Mouse (Mus musculus) MEL (cell line): ENCODE measurements at regions not wholly inside any gene's neighbourhood (a gene's known extent, or its start where the extent isn't known, plus 50 kb on each side); places are given as distances from the start of the nearest gene placed in this dataset.
"Not testable (repeated sequence)": the region's sequence is repeated elsewhere in the genome, so short reads cannot be mapped to it uniquely, and the experiment has no call there.

Source experiments
- DNase-seq: peaks from one replicate; pipeline ENCODE4 v3.0.0; 2011; ENCODE audit warnings: low read depth, low spot score
- H3K27ac ChIP-seq: 2 replicates; pipeline ENCODE4 v1.5.1; 2012; ENCODE audit warnings: low read depth, mild to moderate bottlenecking, control low read depth, low read length, moderate library complexity; ENCODE audit not compliant: control insufficient read depth
- H3K27me3 ChIP-seq, 2 experiments: fragments of 150-350 bp in 1 of 2; sonication (generic) in 1 of 2; 2 replicates each; pipeline ENCODE4 v1.6.1; 2012; ENCODE audit warnings: low read length in 2 of 2, mild to moderate bottlenecking in 2 of 2, improper control_type of control experiment in 1 of 2, moderate library complexity in 1 of 2; ENCODE audit not compliant: insufficient read depth in 2 of 2, control insufficient read depth in 1 of 2
- H3K36me3 ChIP-seq, 2 experiments: 2 replicates each; pipeline ENCODE4 v1.6.1; 2012 to 2014; ENCODE audit warnings: low read length in 2 of 2, improper control_type of control experiment in 1 of 2, inconsistent platforms in 1 of 2, mild to moderate bottlenecking in 1 of 2; ENCODE audit not compliant: insufficient read depth in 2 of 2, control insufficient read depth in 1 of 2
- H3K4me1 ChIP-seq, 2 experiments: fragments of 150-350 bp in 1 of 2; sonication (generic) in 1 of 2; 2 replicates each; pipeline ENCODE4 v1.6.1; 2012; ENCODE audit warnings: low read length in 2 of 2, improper control_type of control experiment in 1 of 2, mild to moderate bottlenecking in 1 of 2; ENCODE audit not compliant: insufficient read depth in 2 of 2, control insufficient read depth in 1 of 2
- H3K4me3 ChIP-seq, 2 experiments: fragments of 150-350 bp in 1 of 2; sonication (generic) in 1 of 2; 2 replicates each; pipeline ENCODE4 v1.5.1; 2012; ENCODE audit warnings: low read depth in 2 of 2, low read length in 2 of 2, mild to moderate bottlenecking in 2 of 2, moderate library complexity in 2 of 2, control low read depth in 1 of 2, improper control_type of control experiment in 1 of 2; ENCODE audit not compliant: control insufficient read depth in 1 of 2, insufficient read depth in 1 of 2
- H3K79me2 ChIP-seq: 2 replicates; pipeline ENCODE4 v1.6.1; 2012; ENCODE audit warnings: mild to moderate bottlenecking, low read length, moderate library complexity; ENCODE audit not compliant: control insufficient read depth, poor library complexity, insufficient read depth
- H3K9ac ChIP-seq: 2 replicates; pipeline ENCODE4 v1.6.1; 2012; ENCODE audit warnings: low read depth, mild to moderate bottlenecking, control low read depth, low read length, moderate library complexity; ENCODE audit not compliant: control insufficient read depth, poor library complexity, severe bottlenecking
- H3K9me3 ChIP-seq: fragments of 150-350 bp; sonication (generic); replicated peaks from 2 replicates; pipeline ENCODE4 v1.6.1; 2012; ENCODE audit warnings: mild to moderate bottlenecking, low read length, improper control_type of control experiment, moderate library complexity; ENCODE audit not compliant: insufficient read depth
- E2F4 ChIP-seq: IDR thresholded peaks from 2 replicates; pipeline ENCODE4 v1.6.1; 2011; ENCODE audit warnings: low read depth, low read length, improper control_type of control experiment, borderline replicate concordance
- HCFC1 ChIP-seq: IDR thresholded peaks from 2 replicates; pipeline ENCODE4 v1.6.1; 2012; ENCODE audit warnings: low read depth, mild to moderate bottlenecking, inconsistent platforms, low read length, improper control_type of control experiment, moderate library complexity
- JUND ChIP-seq: IDR thresholded peaks from 2 replicates; pipeline ENCODE4 v1.6.1; 2011; ENCODE audit warnings: low read depth, mild to moderate bottlenecking, improper control_type of control experiment, low read length
- KAT2A ChIP-seq: conservative IDR thresholded peaks from 2 replicates; pipeline ENCODE4 v1.6.1; 2012; ENCODE audit warnings: low read depth, low read length, improper control_type of control experiment, inconsistent platforms
- MYC ChIP-seq: IDR thresholded peaks from 2 replicates; pipeline ENCODE4 v1.6.1; 2011; ENCODE audit warnings: low read depth, mild to moderate bottlenecking, low read length, improper control_type of control experiment, moderate library complexity
- POLR2AphosphoS5 ChIP-seq: IDR thresholded peaks from 2 replicates; pipeline ENCODE4 v1.6.1; 2012; ENCODE audit warnings: low read depth, borderline replicate concordance, mild to moderate bottlenecking, inconsistent platforms, low read length, moderate library complexity, mixed read lengths
- RCOR1 ChIP-seq: IDR thresholded peaks from 2 replicates; pipeline ENCODE4 v1.6.1; 2012; ENCODE audit warnings: low read depth, mild to moderate bottlenecking, inconsistent platforms, low read length, improper control_type of control experiment
- SIN3A ChIP-seq: IDR thresholded peaks from 2 replicates; pipeline ENCODE4 v1.6.1; 2012; ENCODE audit warnings: low read length, improper control_type of control experiment, inconsistent platforms
- SMC3 ChIP-seq: IDR thresholded peaks from 2 replicates; pipeline ENCODE4 v1.6.1; 2011; ENCODE audit warnings: low read depth, low read length, improper control_type of control experiment
- TCF12 ChIP-seq: IDR thresholded peaks from 2 replicates; pipeline ENCODE4 v1.6.1; 2014; ENCODE audit warnings: low read depth, mild to moderate bottlenecking, inconsistent platforms, low read length, improper control_type of control experiment, moderate library complexity
- USF1 ChIP-seq: IDR thresholded peaks from 2 replicates; pipeline ENCODE4 v1.6.1; 2014; ENCODE audit warnings: low read depth, mild to moderate bottlenecking, inconsistent platforms, low read length, improper control_type of control experiment, moderate library complexity
- USF2 ChIP-seq, 2 experiments: IDR thresholded peaks; 2 replicates each; pipeline ENCODE4 v1.6.1; 2011 to 2012; ENCODE audit warnings: improper control_type of control experiment in 2 of 2, low read length in 2 of 2, borderline replicate concordance in 1 of 2, inconsistent platforms in 1 of 2, low read depth in 1 of 2, mild to moderate bottlenecking in 1 of 2; ENCODE audit not compliant: insufficient read depth in 1 of 2
- ZNF384 ChIP-seq: IDR thresholded peaks from 2 replicates; pipeline ENCODE4 v1.6.1; 2012; ENCODE audit warnings: low read depth, mild to moderate bottlenecking, inconsistent platforms, low read length, improper control_type of control experiment

DNA sequence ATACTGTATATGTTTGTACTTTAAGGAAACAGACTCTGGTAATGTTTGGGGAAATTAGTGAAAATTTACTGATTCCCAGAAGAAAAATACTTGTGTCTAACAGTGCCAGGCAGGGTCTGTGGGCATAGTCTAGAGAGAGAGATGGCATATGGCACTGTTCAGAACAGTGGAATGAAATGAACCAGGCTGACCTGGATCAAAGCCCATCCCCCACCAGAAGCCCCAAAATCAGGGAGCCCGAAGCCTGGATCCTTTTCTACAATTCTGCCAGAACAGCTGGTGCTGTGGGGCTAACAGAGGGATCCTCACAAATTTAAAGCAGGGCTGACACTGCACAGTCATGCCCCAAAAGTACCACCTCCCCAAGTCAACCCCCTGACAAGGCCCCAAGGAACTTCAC is 131.1 kb upstream of the Ppp2r2d start:
- DNase-seq: no peak
- Histone ChIP-seq H3K4me1 (no peaks in the 10 kb centered on the region), H3K4me3 (no peak overlapping the region), H3K9me3 (no peaks in the 10 kb centered on the region), H3K27me3 (no peaks in the 10 kb centered on the region), H3K9ac (no peak overlapping the region), H3K27ac (no peak overlapping the region), H3K36me3 (no peaks in the 10 kb centered on the region), H3K79me2 (no peaks in the 10 kb centered on the region)
- no peak for TF ChIP-seq TCF12
- TF ChIP-seq RCOR1: no peak
- no peak for TF ChIP-seq SMC3
- TF ChIP-seq E2F4: no peak
- no peak for TF ChIP-seq ZNF384
- no peak for TF ChIP-seq USF2 (IDR thresholded peaks at IDR 0.05; ENCODE audit: borderline replicate concordance in 1 of 2, insufficient read depth in 1 of 2, low read depth in 1 of 2, low read length in 2 of 2)
- no peak for TF ChIP-seq SIN3A
- TF ChIP-seq USF1: no peak
- TF ChIP-seq KAT2A: no peak
- TF ChIP-seq POLR2AphosphoS5: no peak

DNA sequence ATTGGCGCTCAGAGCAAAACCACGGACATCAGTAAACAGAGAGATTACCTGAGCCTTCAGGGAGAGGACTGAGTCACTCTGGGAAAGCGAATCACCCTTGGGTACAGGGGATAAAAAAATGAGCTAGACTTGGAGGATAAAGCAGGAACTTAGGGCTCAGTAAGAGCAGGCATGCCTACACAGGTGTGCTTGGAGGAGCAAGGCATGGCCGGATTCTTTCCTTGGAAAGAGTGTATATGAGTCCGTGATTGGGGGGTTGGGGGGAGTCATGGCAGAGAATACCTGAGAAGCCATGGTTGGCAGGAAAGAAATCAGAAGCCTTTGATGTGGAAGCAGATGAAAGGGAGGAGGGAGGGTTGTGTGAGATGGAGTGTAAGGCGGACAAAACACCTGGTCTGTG is 137.5 kb upstream of the Ppp2r2d start:
- TF ChIP-seq JUND (no peak), HCFC1 (no peak), MYC (no peak)
- no peaks in the 10 kb centered on the region for H3K79me2 ChIP-seq
- H3K27me3 ChIP-seq: no peaks in the 10 kb centered on the region
- H3K9me3 ChIP-seq: no peaks in the 10 kb centered on the region
- no peak overlapping the region for H3K9ac ChIP-seq
- no peaks in the 10 kb centered on the region for H3K4me1 ChIP-seq
- no peaks in the 10 kb centered on the region for H3K36me3 ChIP-seq
- H3K4me3 ChIP-seq: no peak overlapping the region
- no peak for DNase-seq
- H3K27ac ChIP-seq: no peak overlapping the region

DNA sequence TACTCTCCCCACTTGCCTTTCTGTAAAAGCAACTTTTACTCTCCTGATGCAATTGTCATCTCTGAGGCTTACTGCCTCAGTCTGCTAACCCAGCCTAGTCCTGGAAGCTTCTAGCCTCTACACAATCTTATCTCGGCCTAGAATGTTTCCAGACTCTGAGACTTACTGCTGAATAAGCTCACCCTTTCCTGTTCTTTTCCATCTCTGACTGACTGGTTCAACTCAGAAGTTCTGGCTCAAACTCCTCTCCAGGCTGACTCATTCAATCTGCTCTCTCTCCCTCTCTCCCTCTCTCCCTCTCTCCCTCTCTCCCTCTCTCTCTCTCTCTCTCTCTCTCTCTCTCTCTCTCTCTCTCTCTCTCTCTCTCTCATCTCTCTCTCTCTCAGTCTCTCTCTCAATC is 146.3 kb upstream of the Ppp2r2d start:
- H3K27ac ChIP-seq, DNase-seq, H3K36me3 ChIP-seq, H3K79me2 ChIP-seq, H3K9me3 ChIP-seq, H3K4me1 ChIP-seq, H3K9ac ChIP-seq, H3K4me3 ChIP-seq, H3K27me3 ChIP-seq: not testable (repeated sequence)
